Mouse (Mus musculus) spleen, adult 2 months (tissue): Measurements from ENCODE around the gene Gm17416.

Experiments used
- CTCF ChIP-seq: fragments of 200-500 bp; IDR thresholded peaks from 2 replicates; pipeline ENCODE4 v1.5.1; 2011; ENCODE audit warnings: mild to moderate bottlenecking, inconsistent platforms; ENCODE audit not compliant: insufficient read depth, insufficient read length, insufficient replicate concordance; ENCODE audit errors: extremely low read depth
- POLR2A ChIP-seq: fragments of 200-500 bp; IDR thresholded peaks from 2 replicates; pipeline ENCODE4 v1.6.1; 2011; ENCODE audit warnings: low read depth, low read length, inconsistent platforms

- TF ChIP-seq POLR2A (no peak), CTCF (no peak)
Observed at GRCm38 (mm10) chr2:152607746-152608145, 38.6 kb downstream of the Gm17416 start.
